Mouse (Mus musculus) small intestine, adult 2 months (tissue): ENCODE results near the gene Psme2b. TPM values are rescaled to one million over a fixed set of nuclear protein-coding genes. Genes with fewer than 3 reads are reported as not detected.
"Not testable (repeated sequence)": the region's sequence is repeated elsewhere in the genome, so short reads cannot be mapped to it uniquely, and the experiment has no call there.

ENCODE experiments used
- H3K27ac ChIP-seq: fragments of 200-500 bp; 2 replicates; pipeline ENCODE4 v1.5.1; 2012; ENCODE audit warnings: low read depth, low read length, control low read depth, inconsistent platforms; ENCODE audit not compliant: insufficient read depth
- H3K27me3 ChIP-seq: fragments of 200-500 bp; 2 replicates; pipeline ENCODE4 v1.6.1; 2012; ENCODE audit warnings: mild to moderate bottlenecking, moderate library complexity, low read length, inconsistent platforms; ENCODE audit not compliant: control insufficient read depth, insufficient read depth
- H3K36me3 ChIP-seq: fragments of 200-500 bp; 2 replicates; pipeline ENCODE4 v1.6.1; 2012; ENCODE audit warnings: mild to moderate bottlenecking, low read length, control low read depth, inconsistent platforms; ENCODE audit not compliant: control insufficient read depth, insufficient read depth
- H3K4me1 ChIP-seq: fragments of 200-500 bp; 2 replicates; pipeline ENCODE4 v1.6.1; 2012; ENCODE audit warnings: low read length, inconsistent platforms, mixed read lengths; ENCODE audit not compliant: control insufficient read depth, insufficient read depth, insufficient read length
- H3K4me3 ChIP-seq: fragments of 200-500 bp; 2 replicates; pipeline ENCODE4 v1.5.1; 2012; ENCODE audit warnings: low read depth, mild to moderate bottlenecking, control low read depth, inconsistent platforms, low read length, moderate library complexity
- CTCF ChIP-seq: fragments of 200-500 bp; IDR thresholded peaks from 2 replicates; pipeline ENCODE4 v1.5.1; 2012; ENCODE audit warnings: low read depth, mild to moderate bottlenecking, control low read depth, inconsistent platforms, low read length, moderate library complexity, mixed read lengths; ENCODE audit not compliant: insufficient replicate concordance, insufficient read length; ENCODE audit errors: extremely low read depth
- POLR2A ChIP-seq: fragments of 200-500 bp; IDR thresholded peaks from 2 replicates; pipeline ENCODE4 v1.6.1; 2012; ENCODE audit warnings: low read depth, mild to moderate bottlenecking, control low read depth, inconsistent platforms, low read length, moderate library complexity
- WGBS: fragments of 180-500 bp; shearing (Covaris S2); methylation state at CpG from one replicate; pipeline ENCODE4 v1.1.7; 2018; 5-methylcytosine and 5-hydroxymethylcytosine counted together
- polyA plus RNA-seq: library from polyadenylated mRNA; depleted of rRNA; stranded (reverse); fragments of >200 nt; gene quantifications from 2 replicates; pipeline ENCODE4 v1.2.3, GENCODE M21; 2012

Gene Psme2b
- polyA plus RNA-seq, 1 experiment = 10.9 TPM

DNA sequence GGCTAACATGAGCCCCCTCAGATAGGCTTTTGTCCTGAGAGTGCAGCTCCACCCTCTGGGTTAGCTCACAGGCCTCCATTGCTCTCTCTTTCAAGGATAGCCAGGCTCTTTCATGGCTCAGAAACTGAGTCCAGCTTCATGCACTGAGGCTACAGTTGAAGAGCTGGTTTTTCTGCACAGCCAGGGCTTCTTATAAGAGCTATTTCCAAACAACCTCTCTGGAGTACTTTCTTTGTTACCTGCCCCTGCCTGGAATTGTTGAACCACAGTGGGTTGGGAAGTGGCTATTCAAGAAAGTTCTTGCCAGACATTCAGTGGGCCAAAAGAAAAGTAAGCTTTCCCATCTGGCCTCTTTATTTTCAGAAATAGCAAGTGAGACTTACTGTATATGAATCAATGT lies 6.7 kb downstream of the Psme2b start:
- H3K27ac ChIP-seq, H3K27me3 ChIP-seq, H3K36me3 ChIP-seq, H3K4me1 ChIP-seq, H3K4me3 ChIP-seq: not testable (repeated sequence)

DNA sequence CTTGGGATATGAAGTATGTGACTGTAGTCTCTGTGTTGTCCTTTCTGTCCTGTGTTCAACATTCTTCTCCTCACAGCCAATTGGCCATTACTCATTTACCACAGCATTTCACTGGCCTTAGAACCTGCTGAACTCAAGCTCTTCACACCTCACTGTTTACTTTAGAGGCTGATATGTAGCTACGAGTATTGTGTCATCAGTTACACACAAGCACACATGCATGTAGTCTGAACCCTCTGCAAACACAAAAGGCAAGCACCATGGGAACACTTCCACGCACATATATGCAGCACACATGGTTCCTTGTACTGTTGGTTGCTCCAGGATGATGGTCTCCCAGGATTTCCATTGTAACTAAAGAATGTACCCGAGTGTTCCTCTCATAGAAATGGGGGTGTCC lies 10.7 kb downstream of the Psme2b start:
- not testable (repeated sequence) for H3K36me3 ChIP-seq, H3K27me3 ChIP-seq, H3K27ac ChIP-seq, H3K4me1 ChIP-seq, H3K4me3 ChIP-seq
- no CpG with 5 or more reads among the region's 3 CpGs for WGBS

- 19% methylated on average over 1 of the region's 1 CpGs for WGBS
- H3K36me3 ChIP-seq, H3K27me3 ChIP-seq, H3K4me3 ChIP-seq, H3K4me1 ChIP-seq, H3K27ac ChIP-seq: not testable (repeated sequence)
Measured at GRCm38 (mm10) chr11:48933923-48934322, 12.1 kb downstream of the Psme2b start.

DNA sequence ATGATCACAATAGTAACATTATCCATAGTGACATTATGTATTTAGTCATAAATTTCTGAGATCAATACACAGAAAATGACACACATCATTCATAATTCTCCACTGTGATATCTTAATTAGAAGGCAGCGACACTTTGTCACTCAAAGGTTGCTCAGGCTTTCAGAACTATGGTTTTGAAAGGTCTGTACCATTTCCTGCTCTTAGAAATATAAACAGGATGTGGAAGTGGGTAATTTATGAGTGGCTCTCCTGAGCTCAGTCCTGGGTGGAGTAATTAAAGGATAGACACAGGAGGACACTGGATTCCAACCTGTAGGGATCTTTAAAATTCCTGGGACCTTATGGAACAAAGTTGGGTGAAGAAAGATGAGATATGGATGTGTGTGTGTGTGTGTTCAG lies 12.6 kb downstream of the Psme2b start:
- H3K36me3 ChIP-seq, H3K27me3 ChIP-seq, H3K27ac ChIP-seq, H3K4me1 ChIP-seq, H3K4me3 ChIP-seq: not testable (repeated sequence)
- WGBS = 69% methylated on average over 1 of the region's 1 CpGs

- H3K4me3 ChIP-seq, H3K27me3 ChIP-seq, H3K36me3 ChIP-seq: not testable (repeated sequence)
- Histone ChIP-seq H3K27ac (peak overlapping the region; percentile 26), H3K4me1 (peaks cover 12% of the 10 kb centered on the region; the same call in 1 of the 2 replicates)
- 75% methylated on average over 1 of the region's 1 CpGs for WGBS
Measured at GRCm38 (mm10) chr11:48928068-48928467, 17.9 kb downstream of the Psme2b start.

GRCm38 (mm10) chr11:48926437-48926836 lies 19.6 kb downstream of the Psme2b start:
- H3K4me3 ChIP-seq, H3K27me3 ChIP-seq, H3K36me3 ChIP-seq: not testable (repeated sequence)
- H3K27ac ChIP-seq = peak overlapping the region; percentile 61
- peaks cover 12% of the 10 kb centered on the region; the same call in 1 of the 2 replicates for H3K4me1 ChIP-seq

DNA sequence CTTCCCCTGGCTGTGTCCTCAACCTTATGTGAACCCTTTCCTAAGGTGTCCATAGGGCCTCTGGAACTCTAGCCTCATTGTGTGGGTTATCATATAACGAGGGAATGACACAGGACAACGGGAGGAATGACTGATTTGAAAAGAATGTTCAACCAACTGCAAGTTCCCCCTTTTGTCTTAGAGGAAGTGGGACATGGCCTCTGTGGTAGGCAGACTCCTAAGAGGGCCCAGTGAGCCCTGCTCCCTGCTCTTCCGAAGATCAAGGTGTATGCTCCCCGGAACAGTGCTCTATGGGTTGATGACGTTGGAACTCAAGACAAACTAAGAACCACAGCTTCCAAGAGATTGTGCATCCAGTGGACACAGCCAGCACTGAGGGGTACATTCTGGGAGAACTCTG lies 22.2 kb downstream of the Psme2b start:
- peaks cover 16% of the 10 kb centered on the region; the same call in 1 of the 2 replicates for H3K4me1 ChIP-seq
- WGBS = 78% methylated on average over 5 of the region's 5 CpGs
- H3K27ac ChIP-seq, H3K36me3 ChIP-seq, H3K27me3 ChIP-seq, H3K4me3 ChIP-seq: not testable (repeated sequence)

DNA sequence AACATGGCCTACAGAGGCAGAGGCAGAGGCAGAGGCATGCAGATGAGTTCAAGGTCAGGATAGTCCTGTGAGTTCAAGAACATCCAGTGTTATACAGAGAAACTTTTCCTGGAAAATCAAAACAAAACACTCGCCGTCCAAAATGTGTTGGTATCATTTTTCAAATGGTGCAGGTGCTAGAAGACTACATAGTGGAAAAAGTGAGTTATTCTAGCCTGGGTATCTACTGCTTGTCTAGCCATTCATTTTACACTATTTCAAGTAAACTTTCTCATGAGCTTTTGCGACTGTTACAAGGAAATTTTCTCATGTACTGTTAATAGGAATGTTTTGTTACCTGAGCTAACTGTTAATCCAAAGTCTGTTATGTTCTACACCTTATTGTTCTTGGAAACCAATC lies 27.6 kb downstream of the Psme2b start:
- H3K27me3 ChIP-seq = no peaks in the 10 kb centered on the region
- H3K36me3 ChIP-seq = no peaks in the 10 kb centered on the region
- H3K4me1 ChIP-seq = peaks cover 8% of the 10 kb centered on the region; the same call in 1 of the 2 replicates
- H3K27ac ChIP-seq = no peak overlapping the region
- no peak overlapping the region for H3K4me3 ChIP-seq
- 71% methylated on average over 3 of the region's 3 CpGs for WGBS
- no peak for TF ChIP-seq CTCF
- TF ChIP-seq POLR2A = no peak

DNA sequence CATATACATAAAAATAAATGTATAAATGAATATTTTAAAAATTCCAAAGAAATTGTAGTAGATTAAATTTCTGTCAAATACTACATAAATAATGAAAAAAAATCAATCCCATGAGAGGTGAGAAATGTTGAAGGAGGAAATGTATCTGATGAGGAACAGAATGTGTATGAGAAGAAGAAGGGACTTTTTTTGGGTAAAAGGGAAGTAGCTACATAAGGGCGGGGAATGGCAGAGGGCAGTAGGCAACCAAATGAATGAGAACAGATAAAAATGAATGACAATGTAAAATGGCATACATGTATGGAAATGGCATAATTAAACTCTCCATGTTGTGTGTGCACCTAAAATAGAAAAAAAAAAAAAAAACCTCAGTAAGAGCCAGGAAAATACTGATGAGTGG lies 32.4 kb downstream of the Psme2b start:
- Histone ChIP-seq H3K4me3 (no peak overlapping the region), H3K36me3 (no peaks in the 10 kb centered on the region), H3K27ac (no peak overlapping the region), H3K4me1 (peaks cover 2% of the 10 kb centered on the region; the same call in 1 of the 2 replicates), H3K27me3 (no peaks in the 10 kb centered on the region)
- TF ChIP-seq POLR2A (no peak), CTCF (no peak)
- WGBS = 92% methylated on average over 1 of the region's 1 CpGs
